Mouse (Mus musculus): ENCODE measurements at regions not wholly inside any gene's neighbourhood (a gene's known extent, or its start where the extent isn't known, plus 50 kb on each side); places are given as distances from the start of the nearest gene placed in this dataset.

- no peak overlapping the region for H3K4me3 ChIP-seq (replicated peaks in 1 of 3; ENCODE audit: low read depth in 2 of 3, low read length in 2 of 3, poor library complexity in 1 of 3)
- no peaks in the 10 kb centered on the region for H3K36me3 ChIP-seq (replicated peaks in 1 of 2; ENCODE audit: control insufficient read depth in 1 of 2, insufficient read depth in 1 of 2, low read length in 1 of 2)
- H3K27me3 ChIP-seq (replicated peaks): no peaks in the 10 kb centered on the region
- H3K9ac ChIP-seq (ENCODE audit: insufficient read depth, low read depth): no peak overlapping the region
- dilution Hi-C loops (cut with MboI; ENCODE audit: extremely low pct_ligation_motif_present, extremely low pct_unique_long_range_greater_than_20kb, low sequenced_read_pairs): no loop called here
- TF ChIP-seq ETS1 (conservative IDR thresholded peaks at IDR 0.05; ENCODE audit: low read depth, low read length): no peak
- TF ChIP-seq USF1 (IDR thresholded peaks at IDR 0.05; ENCODE audit: low read depth, low read length): no peak
- TF ChIP-seq EP300 (IDR thresholded peaks at IDR 0.05; ENCODE audit: low read length): no peak
- no peak for TF ChIP-seq SIN3A (IDR thresholded peaks at IDR 0.05; ENCODE audit: low read length)
- no peak for TF ChIP-seq MXI1 (IDR thresholded peaks at IDR 0.05; ENCODE audit: low read depth, low read length)
- TF ChIP-seq MAX (IDR thresholded peaks at IDR 0.05; ENCODE audit: low read length): no peak
- TF ChIP-seq CHD2 (IDR thresholded peaks at IDR 0.05; ENCODE audit: low read length): no peak
- TF ChIP-seq TBP (conservative IDR thresholded peaks at IDR 0.05; ENCODE audit: low read depth, low read length): no peak
- no peak for TF ChIP-seq RAD21 (IDR thresholded peaks at IDR 0.05; ENCODE audit: low read depth, low read length)
- no peak for TF ChIP-seq USF2 (conservative IDR thresholded peaks at IDR 0.05; ENCODE audit: low read depth, low read length)
- TF ChIP-seq ZNF384 (IDR thresholded peaks at IDR 0.05; ENCODE audit: low read depth, low read length): no peak
- no peak for TF ChIP-seq NELFE (IDR thresholded peaks at IDR 0.05; ENCODE audit: low read depth, low read length)
- no peak for TF ChIP-seq ZMIZ1 (IDR thresholded peaks at IDR 0.05; ENCODE audit: low read depth, low read length)
- no peak for TF ChIP-seq MYC (IDR thresholded peaks at IDR 0.05; ENCODE audit: low read depth, low read length)
- no peak for TF ChIP-seq MAZ (IDR thresholded peaks at IDR 0.05; ENCODE audit: low read depth, low read length)
- TF ChIP-seq SMC3 (IDR thresholded peaks at IDR 0.05; ENCODE audit: low read depth, low read length): no peak
- no peak for TF ChIP-seq JUND (conservative IDR thresholded peaks at IDR 0.05; ENCODE audit: low read depth, low read length)
- TF ChIP-seq KAT2A (IDR thresholded peaks at IDR 0.05; ENCODE audit: insufficient replicate concordance, low read length): no peak
- DNase-seq (ENCODE audit: extremely low read depth): no peak
- H3K9me3 ChIP-seq (replicated peaks; ENCODE audit: low read length): no peaks in the 10 kb centered on the region
- H3K79me2 ChIP-seq (replicated peaks; ENCODE audit: control insufficient read depth, extremely low read depth, insufficient read depth, poor library complexity, severe bottlenecking): no peaks in the 10 kb centered on the region
- in situ Hi-C loops (cut with MboI; ENCODE audit: low pct_ligation_motif_present, low pct_unique_long_range_greater_than_20kb, low sequenced_read_pairs): no loop called here
- H3K27ac ChIP-seq (ENCODE audit: insufficient read depth, low read depth): no peak overlapping the region
- peaks cover 0 to 4% of the 10 kb centered on the region in 2 experiments; a peak in 1 of 4 replicates for H3K4me1 ChIP-seq (ENCODE audit: control insufficient read depth in 1 of 2, insufficient read depth in 2 of 2)
- no peak overlapping the region for H3K4me2 ChIP-seq (ENCODE audit: insufficient read depth, low read depth, poor library complexity, severe bottlenecking)
Measured at GRCm38 (mm10) chr10:15832338-15832737, 1114.3 kb upstream of the Gje1 start.

- no peak overlapping the region for H3K4me2 ChIP-seq (ENCODE audit: insufficient read depth, low read depth, poor library complexity, severe bottlenecking)
- H3K27ac ChIP-seq (ENCODE audit: insufficient read depth, low read depth): no peak overlapping the region
- no peaks in the 10 kb centered on the region for H3K36me3 ChIP-seq (replicated peaks in 1 of 2; ENCODE audit: control insufficient read depth in 1 of 2, insufficient read depth in 1 of 2, low read length in 1 of 2)
- TF ChIP-seq MYC (IDR thresholded peaks at IDR 0.05; ENCODE audit: low read depth, low read length): no peak
- no peak for TF ChIP-seq JUND (conservative IDR thresholded peaks at IDR 0.05; ENCODE audit: low read depth, low read length)
- no peak for TF ChIP-seq NRF1 (IDR thresholded peaks at IDR 0.05; ENCODE audit: low read depth, low read length)
- no peak for TF ChIP-seq SMC3 (IDR thresholded peaks at IDR 0.05; ENCODE audit: low read depth, low read length)
- no peak for TF ChIP-seq NELFE (IDR thresholded peaks at IDR 0.05; ENCODE audit: low read depth, low read length)
- TF ChIP-seq MAX (IDR thresholded peaks at IDR 0.05; ENCODE audit: low read length): no peak
- TF ChIP-seq POLR2A (IDR thresholded peaks at IDR 0.05; ENCODE audit: low read depth, low read length): no peak
- no peak for TF ChIP-seq USF2 (conservative IDR thresholded peaks at IDR 0.05; ENCODE audit: low read depth, low read length)
- TF ChIP-seq ZKSCAN1 (IDR thresholded peaks at IDR 0.05; ENCODE audit: borderline replicate concordance, low read depth, low read length): no peak
- TF ChIP-seq UBTF (IDR thresholded peaks at IDR 0.05; ENCODE audit: low read depth, low read length): no peak
- TF ChIP-seq TCF12 (IDR thresholded peaks at IDR 0.05; ENCODE audit: low read depth, low read length): no peak
- no peak for TF ChIP-seq MAZ (IDR thresholded peaks at IDR 0.05; ENCODE audit: low read depth, low read length)
- no peak for TF ChIP-seq ZC3H11A (IDR thresholded peaks at IDR 0.05; ENCODE audit: low read depth, low read length)
- no peaks in the 10 kb centered on the region for H3K9me3 ChIP-seq (replicated peaks; ENCODE audit: low read length)
- H3K4me3 ChIP-seq (replicated peaks in 1 of 3; ENCODE audit: low read depth in 2 of 3, low read length in 2 of 3, poor library complexity in 1 of 3): no peak overlapping the region
- dilution Hi-C loops (cut with MboI; ENCODE audit: extremely low pct_ligation_motif_present, extremely low pct_unique_long_range_greater_than_20kb, low sequenced_read_pairs) (no loop called here), in situ Hi-C loops (cut with MboI; ENCODE audit: low pct_ligation_motif_present, low pct_unique_long_range_greater_than_20kb, low sequenced_read_pairs) (no loop called here)
- H3K4me1 ChIP-seq (ENCODE audit: control insufficient read depth in 1 of 2, insufficient read depth in 2 of 2): no peaks in the 10 kb centered on the region; a peak in 1 of 4 replicates
- no peaks in the 10 kb centered on the region for H3K79me2 ChIP-seq (replicated peaks; ENCODE audit: control insufficient read depth, extremely low read depth, insufficient read depth, poor library complexity, severe bottlenecking)
- no peak overlapping the region for H3K9ac ChIP-seq (ENCODE audit: insufficient read depth, low read depth)
- no peaks in the 10 kb centered on the region for H3K27me3 ChIP-seq (replicated peaks)
- DNase-seq (ENCODE audit: extremely low read depth): no peak
Measured at GRCm38 (mm10) chr10:15825457-15825856, 1107.4 kb upstream of the Gje1 start.

Data from CH12.LX (cell line).